Mouse (Mus musculus) mouse trophoblast stem cell (cell line): Measurements from ENCODE around the gene Olfr959.

ENCODE experiments used
- in situ Hi-C, 2 experiments: fragments of 300-500 bp; cut with MseI, MboI; formaldehyde crosslinking; loops; 2 replicates in 1 of 2; 3 replicates in 1 of 2; pipeline ENCODE4 v1.15.1; 2025

Olfr959 gene

GRCm38 (mm10) chr9:39575469-39575868, at the start of gene Olfr959:
Gene Olfr959, minus strand, starts transcription at chr9:39575569.
- in situ Hi-C loops = no loop called here

GRCm38 (mm10) chr9:39624711-39625110, 49.3 kb upstream of the Olfr959 start:
- in situ Hi-C loops = no loop called here

- in situ Hi-C loops = no loop called here
These were observed 48.4 kb upstream of the Olfr959 start for GRCm38 (mm10) chr9:39623783-39624182.

- in situ Hi-C loops = no loop called here
These were observed 45.7 kb upstream of the Olfr959 start, which contains the start of gene Olfr960 for GRCm38 (mm10) chr9:39621073-39621472. Gene Olfr960, plus strand, starts transcription at chr9:39621373.

GRCm38 (mm10) chr9:39611953-39612352, 36.6 kb upstream of the Olfr959 start:
- in situ Hi-C loops = no loop called here

- in situ Hi-C loops = no loop called here
These were observed 35.0 kb upstream of the Olfr959 start, which contains the start of gene Olfr148 for GRCm38 (mm10) chr9:39610355-39610754. Gene Olfr148, plus strand, starts transcription at chr9:39610655.

- in situ Hi-C loops = no loop called here
These were observed 33.1 kb upstream of the Olfr959 start for GRCm38 (mm10) chr9:39608497-39608896.

- in situ Hi-C loops = no loop called here
These were observed 28.7 kb upstream of the Olfr959 start, which contains the start of gene AW551984 for GRCm38 (mm10) chr9:39603999-39604453. Gene AW551984, minus strand, starts transcription at chr9:39604403.

GRCm38 (mm10) chr9:39603333-39603845, 28.0 kb upstream of the Olfr959 start:
- in situ Hi-C loops = no loop called here

- in situ Hi-C loops = no loop called here
These were observed 27.4 kb upstream of the Olfr959 start for GRCm38 (mm10) chr9:39602536-39603332.

- in situ Hi-C loops = no loop called here
These were observed 1.7 kb upstream of the Olfr959 start for GRCm38 (mm10) chr9:39577050-39577449.

GRCm38 (mm10) chr9:39558349-39558647, 17.1 kb downstream of the Olfr959 start:
- in situ Hi-C loops = no loop called here

- in situ Hi-C loops = no loop called here
These were observed 17.6 kb downstream of the Olfr959 start for GRCm38 (mm10) chr9:39557529-39558348.

GRCm38 (mm10) chr9:39553946-39554345, 21.4 kb downstream of the Olfr959 start, which contains the start of gene Olfr958:
Gene Olfr958, minus strand, starts transcription at chr9:39554054.
- in situ Hi-C loops = no loop called here

- in situ Hi-C loops = no loop called here
These were observed 24.6 kb downstream of the Olfr959 start for GRCm38 (mm10) chr9:39550806-39551205.

GRCm38 (mm10) chr9:39523616-39524285, 51.6 kb downstream of the Olfr959 start:
- in situ Hi-C loops = no loop called here
